Mouse (Mus musculus): ENCODE measurements at regions not wholly inside any gene's neighbourhood (a gene's known extent, or its start where the extent isn't known, plus 50 kb on each side); places are given as distances from the start of the nearest gene placed in this dataset.

DNA sequence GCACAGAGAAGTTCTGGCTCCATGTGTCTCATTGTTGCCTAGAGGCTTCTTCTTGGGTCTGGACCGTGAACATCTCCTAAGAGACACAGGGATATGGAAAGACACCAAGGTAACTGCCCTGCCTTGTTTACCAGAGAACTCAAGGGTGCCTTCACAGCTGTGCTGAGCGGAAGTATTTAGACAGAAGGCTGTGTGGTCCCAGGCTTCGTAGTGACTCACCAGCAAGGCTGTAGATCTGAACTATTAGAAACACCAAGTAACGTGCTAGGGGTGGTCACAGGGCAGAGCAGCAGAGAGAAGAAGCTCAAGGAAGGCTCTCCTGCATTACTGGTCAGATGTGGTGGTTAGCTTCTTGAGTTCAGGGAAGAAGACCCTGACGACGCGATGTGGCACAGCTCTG, 51.6 kb upstream of the Lpp start:
- Histone ChIP-seq H3K4me1 (ENCODE audit: control insufficient read depth, insufficient read depth, low read length) (no peaks in the 10 kb centered on the region), H3K4me3 (ENCODE audit: low read depth, low read length) (no peak overlapping the region), H3K36me3 (ENCODE audit: control insufficient read depth, insufficient read depth, low read length) (no peaks in the 10 kb centered on the region), H3K27me3 (ENCODE audit: control insufficient read depth, insufficient read depth, low read length) (no peaks in the 10 kb centered on the region), H3K9ac (replicated peaks; ENCODE audit: low read depth, low read length) (no peak overlapping the region), H3K4me2 (ENCODE audit: low read depth, low read length) (no peak overlapping the region), H3K27ac (ENCODE audit: low read depth, low read length) (no peak overlapping the region), H3K9me3 (ENCODE audit: control insufficient read depth, low read length) (no peaks in the 10 kb centered on the region)
- ATAC-seq (ENCODE audit: low read depth), result no peak
- WGBS, result 90% methylated on average over 7 of the region's 7 CpGs

DNA sequence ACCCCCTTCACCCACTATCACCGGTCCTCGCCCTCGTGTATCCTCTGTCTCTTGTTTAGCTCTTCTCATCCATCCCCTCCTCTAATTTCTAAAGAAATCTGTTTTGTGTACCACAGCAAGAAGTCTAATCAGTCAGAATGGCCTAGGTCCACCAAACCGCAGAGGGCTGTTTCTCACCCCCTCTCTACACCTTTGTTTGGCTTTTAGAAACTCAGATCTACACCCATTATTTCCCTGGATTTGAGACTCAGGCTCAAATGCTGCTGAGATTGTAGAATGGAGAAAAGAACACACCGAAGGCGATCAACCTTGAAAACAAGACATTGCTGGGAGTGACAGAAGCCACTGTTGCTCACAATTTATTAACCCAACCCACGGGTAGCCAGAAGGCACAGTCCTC, 52.7 kb upstream of the Lpp start:
- H3K4me3 ChIP-seq (ENCODE audit: low read depth, low read length), result no peak overlapping the region
- 45% methylated on average over 7 of the region's 7 CpGs for WGBS
- no peak for ATAC-seq (ENCODE audit: low read depth)
- H3K4me1 ChIP-seq (ENCODE audit: control insufficient read depth, insufficient read depth, low read length), result no peaks in the 10 kb centered on the region
- H3K4me2 ChIP-seq (ENCODE audit: low read depth, low read length), result no peak overlapping the region
- no peak overlapping the region for H3K9ac ChIP-seq (replicated peaks; ENCODE audit: low read depth, low read length)
- no peak overlapping the region for H3K27ac ChIP-seq (ENCODE audit: low read depth, low read length)
- no peaks in the 10 kb centered on the region for H3K36me3 ChIP-seq (ENCODE audit: control insufficient read depth, insufficient read depth, low read length)
- no peaks in the 10 kb centered on the region for H3K27me3 ChIP-seq (ENCODE audit: control insufficient read depth, insufficient read depth, low read length)
- H3K9me3 ChIP-seq (ENCODE audit: control insufficient read depth, low read length), result no peaks in the 10 kb centered on the region

DNA sequence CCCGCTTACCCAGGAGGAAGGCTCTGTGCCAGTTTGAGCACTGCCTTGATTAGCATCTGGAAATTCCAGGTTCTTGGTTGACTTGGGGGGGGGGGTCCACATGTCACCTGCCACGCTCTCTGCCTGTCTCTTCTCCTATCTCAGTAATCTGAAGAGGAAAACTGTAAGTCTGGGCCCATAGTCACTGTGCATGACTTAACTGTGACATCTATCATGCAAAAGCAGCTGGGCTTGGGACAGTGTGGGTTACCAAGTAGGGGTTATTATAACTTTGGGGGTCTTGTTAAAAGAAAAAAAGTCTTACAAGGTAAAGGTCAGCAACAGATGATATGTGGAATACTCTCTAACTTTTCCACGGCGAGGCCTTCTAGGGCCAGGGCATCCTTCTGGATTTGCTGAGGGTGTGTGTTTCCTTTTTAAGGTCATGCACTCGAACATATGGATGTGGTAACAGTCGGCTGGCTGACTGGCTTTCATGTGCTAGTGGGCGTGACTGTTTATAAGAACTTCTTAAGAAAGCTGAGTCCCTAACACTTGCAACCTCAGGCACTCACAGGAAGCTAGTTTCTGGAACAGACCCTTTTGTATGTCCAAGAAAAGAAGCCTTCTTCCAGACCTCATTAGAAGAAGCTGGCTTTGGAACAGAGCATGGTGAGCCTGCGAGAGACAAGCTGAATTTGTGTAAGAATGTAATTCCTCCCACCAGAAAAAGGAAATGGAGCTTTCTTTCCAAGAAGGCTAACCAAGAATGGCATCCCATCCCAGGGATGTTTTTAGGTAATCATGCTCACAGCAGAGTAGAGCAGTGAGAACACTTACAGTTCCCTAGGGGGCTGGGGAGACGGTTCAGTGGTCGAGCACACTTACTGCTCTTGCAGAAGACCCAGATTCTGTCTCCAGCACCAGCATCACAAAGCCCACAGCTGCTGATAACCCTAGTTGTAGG, 53.7 kb upstream of the Lpp start:
- ATAC-seq (ENCODE audit: low read depth), result no peak
- Histone ChIP-seq H3K27me3 (ENCODE audit: control insufficient read depth, insufficient read depth, low read length) (no peaks in the 10 kb centered on the region), H3K36me3 (ENCODE audit: control insufficient read depth, insufficient read depth, low read length) (no peaks in the 10 kb centered on the region), H3K4me3 (ENCODE audit: low read depth, low read length) (no peak overlapping the region), H3K9ac (replicated peaks; ENCODE audit: low read depth, low read length) (no peak overlapping the region), H3K9me3 (ENCODE audit: control insufficient read depth, low read length) (no peaks in the 10 kb centered on the region), H3K4me2 (ENCODE audit: low read depth, low read length) (no peak overlapping the region), H3K27ac (ENCODE audit: low read depth, low read length) (no peak overlapping the region), H3K4me1 (ENCODE audit: control insufficient read depth, insufficient read depth, low read length) (no peaks in the 10 kb centered on the region)
- 64% methylated on average over 10 of the region's 10 CpGs for WGBS

DNA sequence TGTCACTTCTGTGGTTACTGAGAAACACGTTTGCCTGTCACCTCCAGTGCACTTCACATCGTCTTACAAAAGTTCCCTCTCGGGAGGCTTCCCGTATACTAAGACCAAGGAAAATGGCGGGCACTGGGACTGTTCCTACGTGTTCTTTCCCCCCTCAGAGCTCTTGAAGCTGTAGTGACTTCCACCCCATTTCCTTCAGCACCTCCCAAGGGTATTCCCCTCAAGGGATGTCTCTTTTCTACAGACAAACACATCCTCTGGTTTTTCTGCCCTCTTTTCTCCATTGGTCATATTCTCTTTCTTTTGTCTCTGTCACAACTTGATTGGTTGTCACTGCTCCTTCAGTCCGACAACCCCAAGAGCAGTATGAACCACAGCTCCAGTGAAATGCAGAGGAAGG, 54.9 kb upstream of the Lpp start:
- Histone ChIP-seq H3K4me3 (ENCODE audit: low read depth, low read length) (no peak overlapping the region), H3K4me2 (ENCODE audit: low read depth, low read length) (no peak overlapping the region), H3K36me3 (ENCODE audit: control insufficient read depth, insufficient read depth, low read length) (no peaks in the 10 kb centered on the region), H3K4me1 (ENCODE audit: control insufficient read depth, insufficient read depth, low read length) (no peaks in the 10 kb centered on the region), H3K27me3 (ENCODE audit: control insufficient read depth, insufficient read depth, low read length) (no peaks in the 10 kb centered on the region), H3K27ac (ENCODE audit: low read depth, low read length) (no peak overlapping the region), H3K9ac (replicated peaks; ENCODE audit: low read depth, low read length) (no peak overlapping the region), H3K9me3 (ENCODE audit: control insufficient read depth, low read length) (no peaks in the 10 kb centered on the region)
- WGBS, result 90% methylated on average over 7 of the region's 7 CpGs
- ATAC-seq (ENCODE audit: low read depth), result no peak

DNA sequence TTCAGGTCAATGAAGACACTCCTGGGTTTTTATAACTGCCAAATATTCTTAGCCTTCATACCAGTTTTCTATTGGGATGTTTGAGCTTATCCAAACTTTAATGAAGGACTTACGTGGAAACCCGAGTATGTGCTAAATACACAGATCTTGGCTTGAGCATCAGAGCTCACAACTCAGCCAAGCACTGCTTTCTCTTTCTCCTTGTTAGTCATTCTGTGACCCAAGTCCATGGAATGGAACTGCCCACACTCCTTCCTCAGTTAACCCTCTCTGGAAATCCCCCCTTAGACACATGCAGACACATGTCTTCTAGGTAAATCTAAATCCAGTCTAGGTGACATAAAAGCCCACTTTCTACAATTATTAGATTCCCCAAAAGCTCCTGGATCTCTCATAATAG, 58.9 kb upstream of the Lpp start:
- no peak for ATAC-seq (ENCODE audit: low read depth)

DNA sequence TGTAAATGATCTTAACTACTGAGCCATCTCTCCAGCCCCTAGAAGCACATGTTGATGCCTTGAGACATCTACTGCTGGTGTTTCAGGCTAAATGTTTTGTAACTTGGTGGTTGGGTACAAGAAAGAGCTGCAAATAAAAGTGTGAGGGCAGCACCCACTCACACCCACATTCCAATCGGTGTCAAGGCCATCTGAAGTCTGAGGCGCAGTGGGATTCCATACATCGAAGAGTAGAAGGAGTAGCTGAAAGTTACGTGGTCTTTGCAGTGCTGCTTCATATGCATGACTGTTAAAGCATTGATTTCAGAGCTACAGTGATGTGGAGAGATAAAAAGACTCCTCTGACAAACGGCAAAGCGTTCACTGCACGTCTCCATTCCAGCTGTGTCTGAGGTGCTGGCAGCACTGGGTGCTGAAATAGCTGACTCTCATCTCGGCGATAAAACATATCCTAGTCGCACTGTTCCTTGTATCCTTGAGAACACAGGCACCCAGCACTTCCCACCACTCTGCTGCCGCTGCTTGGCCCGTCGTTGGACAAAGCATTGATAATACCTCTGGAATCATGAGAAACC, 61.8 kb upstream of the Lpp start:
- 91% methylated on average over 13 of the region's 13 CpGs for WGBS
- H3K36me3 ChIP-seq (ENCODE audit: control insufficient read depth, insufficient read depth, low read length), result no peaks in the 10 kb centered on the region

More for the DNA sequence above, 58.9 kb upstream of the Lpp start:
- Histone ChIP-seq H3K4me1 (ENCODE audit: control insufficient read depth, insufficient read depth, low read length) (no peaks in the 10 kb centered on the region), H3K9me3 (ENCODE audit: control insufficient read depth, low read length) (no peaks in the 10 kb centered on the region), H3K4me3 (ENCODE audit: low read depth, low read length) (no peak overlapping the region), H3K27ac (ENCODE audit: low read depth, low read length) (no peak overlapping the region), H3K4me2 (ENCODE audit: low read depth, low read length) (no peak overlapping the region), H3K36me3 (ENCODE audit: control insufficient read depth, insufficient read depth, low read length) (no peaks in the 10 kb centered on the region), H3K27me3 (ENCODE audit: control insufficient read depth, insufficient read depth, low read length) (no peaks in the 10 kb centered on the region), H3K9ac (replicated peaks; ENCODE audit: low read depth, low read length) (no peak overlapping the region)
- 93% methylated on average over 2 of the region's 2 CpGs for WGBS

DNA sequence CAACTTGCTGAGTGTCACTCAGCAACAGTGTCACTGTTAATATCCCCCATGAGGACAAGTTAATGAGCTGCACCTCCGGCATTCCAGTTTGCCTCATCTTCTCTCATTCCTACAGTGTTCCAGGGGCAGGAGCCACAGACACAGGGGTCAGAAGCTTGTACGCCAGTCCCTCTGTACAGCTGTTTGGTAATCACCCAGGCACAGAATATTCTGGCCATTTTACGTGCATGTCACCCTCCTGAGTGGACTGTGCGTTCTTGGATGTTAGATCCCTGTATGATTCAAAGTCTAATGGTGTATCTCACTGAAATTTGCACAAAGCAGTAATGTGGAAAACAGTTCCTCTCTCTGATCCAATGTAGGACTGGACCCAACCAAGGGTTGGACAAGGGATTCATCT, 66.7 kb upstream of the Lpp start:
- H3K27ac ChIP-seq (ENCODE audit: low read depth, low read length), result no peak overlapping the region
- WGBS, result 81% methylated on average over 4 of the region's 4 CpGs
- no peaks in the 10 kb centered on the region for H3K9me3 ChIP-seq (ENCODE audit: control insufficient read depth, low read length)
- no peak overlapping the region for H3K9ac ChIP-seq (replicated peaks; ENCODE audit: low read depth, low read length)
- H3K4me1 ChIP-seq (ENCODE audit: control insufficient read depth, insufficient read depth, low read length), result no peaks in the 10 kb centered on the region
- no peak overlapping the region for H3K4me3 ChIP-seq (ENCODE audit: low read depth, low read length)
- H3K27me3 ChIP-seq (ENCODE audit: control insufficient read depth, insufficient read depth, low read length), result no peaks in the 10 kb centered on the region
- ATAC-seq (ENCODE audit: low read depth), result no peak
- no peaks in the 10 kb centered on the region for H3K36me3 ChIP-seq (ENCODE audit: control insufficient read depth, insufficient read depth, low read length)
- no peak overlapping the region for H3K4me2 ChIP-seq (ENCODE audit: low read depth, low read length)

More for the DNA sequence above, 61.8 kb upstream of the Lpp start:
- no peak overlapping the region for H3K9ac ChIP-seq (replicated peaks; ENCODE audit: low read depth, low read length)
- H3K4me3 ChIP-seq (ENCODE audit: low read depth, low read length), result no peak overlapping the region
- no peaks in the 10 kb centered on the region for H3K27me3 ChIP-seq (ENCODE audit: control insufficient read depth, insufficient read depth, low read length)
- no peak overlapping the region for H3K27ac ChIP-seq (ENCODE audit: low read depth, low read length)
- ATAC-seq (ENCODE audit: low read depth), result no peak
- H3K4me1 ChIP-seq (ENCODE audit: control insufficient read depth, insufficient read depth, low read length), result no peaks in the 10 kb centered on the region
- H3K9me3 ChIP-seq (ENCODE audit: control insufficient read depth, low read length), result no peaks in the 10 kb centered on the region
- H3K4me2 ChIP-seq (ENCODE audit: low read depth, low read length), result no peak overlapping the region

DNA sequence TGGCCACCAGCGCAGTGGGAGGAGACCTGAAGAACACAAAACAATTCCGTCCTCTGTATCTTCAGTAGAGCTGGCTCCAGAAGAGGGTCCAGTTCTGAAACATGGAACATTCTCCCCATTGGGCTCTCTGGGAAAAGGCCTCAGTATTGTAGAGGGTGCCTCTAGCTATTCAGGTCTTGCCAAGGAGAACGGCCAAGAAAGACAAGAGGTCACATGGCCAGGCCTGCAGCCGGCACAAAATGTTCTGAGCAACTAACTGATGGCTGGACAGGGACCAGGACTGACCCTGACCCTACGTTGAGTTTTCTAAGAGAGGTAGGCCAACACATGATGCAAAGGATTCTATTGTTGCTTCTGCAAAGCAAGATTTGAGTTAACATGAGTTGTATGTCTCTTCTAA, 67.3 kb upstream of the Lpp start:
- H3K9me3 ChIP-seq (ENCODE audit: control insufficient read depth, low read length), result no peaks in the 10 kb centered on the region
- H3K9ac ChIP-seq (replicated peaks; ENCODE audit: low read depth, low read length), result no peak overlapping the region
- no peak overlapping the region for H3K4me2 ChIP-seq (ENCODE audit: low read depth, low read length)
- H3K27me3 ChIP-seq (ENCODE audit: control insufficient read depth, insufficient read depth, low read length), result no peaks in the 10 kb centered on the region
- no peak overlapping the region for H3K27ac ChIP-seq (ENCODE audit: low read depth, low read length)
- no peak for ATAC-seq (ENCODE audit: low read depth)
- WGBS, result 94% methylated on average over 5 of the region's 5 CpGs
- H3K4me3 ChIP-seq (ENCODE audit: low read depth, low read length), result no peak overlapping the region
- H3K36me3 ChIP-seq (ENCODE audit: control insufficient read depth, insufficient read depth, low read length), result no peaks in the 10 kb centered on the region
- H3K4me1 ChIP-seq (ENCODE audit: control insufficient read depth, insufficient read depth, low read length), result no peaks in the 10 kb centered on the region

DNA sequence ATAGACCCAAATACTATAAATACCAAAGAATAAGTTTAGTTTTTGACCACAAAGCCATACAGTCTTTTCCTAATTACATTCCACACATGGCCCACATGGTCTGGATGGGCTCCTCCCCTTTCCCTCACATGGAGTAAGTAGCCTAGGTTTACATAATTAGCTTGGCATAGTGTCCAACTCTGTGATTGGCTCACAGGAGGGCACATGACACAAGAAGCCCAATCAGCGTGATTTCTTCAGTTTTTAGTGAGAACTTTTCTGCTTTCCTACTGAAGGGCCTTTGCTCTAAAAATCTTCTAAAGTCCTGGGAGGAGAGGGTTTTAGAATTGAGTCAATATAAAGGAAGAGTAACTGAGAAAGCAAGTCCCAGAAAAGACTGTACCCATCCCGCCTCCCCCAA, 68.4 kb upstream of the Lpp start:
- H3K9me3 ChIP-seq (ENCODE audit: control insufficient read depth, low read length), result no peaks in the 10 kb centered on the region
- H3K36me3 ChIP-seq (ENCODE audit: control insufficient read depth, insufficient read depth, low read length), result no peaks in the 10 kb centered on the region
- no peak overlapping the region for H3K4me2 ChIP-seq (ENCODE audit: low read depth, low read length)
- H3K9ac ChIP-seq (replicated peaks; ENCODE audit: low read depth, low read length), result no peak overlapping the region
- H3K27me3 ChIP-seq (ENCODE audit: control insufficient read depth, insufficient read depth, low read length), result no peaks in the 10 kb centered on the region
- no peak for ATAC-seq (ENCODE audit: low read depth)
- no peaks in the 10 kb centered on the region for H3K4me1 ChIP-seq (ENCODE audit: control insufficient read depth, insufficient read depth, low read length)
- H3K4me3 ChIP-seq (ENCODE audit: low read depth, low read length), result no peak overlapping the region
- 82% methylated on average over 2 of the region's 2 CpGs for WGBS
- H3K27ac ChIP-seq (ENCODE audit: low read depth, low read length), result no peak overlapping the region

All from neural tube, embryonic 14.5 days (tissue).